In the genomic region with DNA sequence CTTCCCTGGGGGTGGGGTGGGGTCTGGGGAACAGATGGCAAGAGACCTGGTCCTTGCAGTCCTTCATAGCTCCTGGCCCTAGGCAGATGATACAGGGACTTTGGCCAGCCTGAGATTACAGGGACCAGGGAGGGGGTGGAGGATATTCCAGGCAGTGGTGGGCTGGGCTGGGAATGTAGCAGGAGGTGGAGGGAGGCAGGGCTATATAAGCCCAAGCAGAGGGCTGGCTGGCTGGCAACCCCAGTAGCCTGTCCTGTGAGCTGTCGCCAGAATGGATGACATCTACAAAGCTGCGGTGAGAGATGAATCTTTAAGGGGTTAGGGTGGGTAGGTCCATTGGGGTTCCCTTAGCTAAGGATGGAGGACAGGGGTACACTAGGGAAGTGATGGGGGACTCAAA, we compare ENCODE assay signal across 9 mouse cellular contexts. TPM values are rescaled to one million over a fixed set of nuclear protein-coding genes. Genes with fewer than 3 reads are reported as not detected.
A peak's percentile ranks its signal among the peaks of the same experiment; 100 is the strongest.
DNase-seq lines count a peak whose midpoint lies in the region; ATAC-seq and TF ChIP-seq lines count a peak whose summit lies in the region.
"Had no signal": no experiment of that assay in that cellular context is flagged by ENCODE, and none has a peak within 500 bp of the region (broad histone marks: within the 10 kb centered on the region; RNA-seq: fewer than 3 reads in every experiment).

TSS of gene Tnnc1 (plus strand) at position 229 of the 400 bp plus-strand sequence.

- peak within 1 kb of the TSS; percentile 83 for H3K4me3 ChIP-seq in layer of hippocampus, adult 2 months
- H3K4me3 ChIP-seq in embryonic fibroblast, embryonic 13.5 days (ENCODE audit: insufficient read depth, low read length): 0 out of 2 replicates have a peak within 1 kb of the TSS, but pooled peaks have one; percentile 60
- H3K4me3 ChIP-seq in liver, embryonic 15.5 days (replicated peaks): peak within 1 kb of the TSS; percentile 83

- peak within 1 kb of the TSS; percentile 91 for H3K4me2 ChIP-seq in liver, embryonic 15.5 days

- H3K4me1 ChIP-seq in embryonic fibroblast, embryonic 13.5 days (ENCODE audit: control insufficient read depth, insufficient read depth, low read length): 0 out of 2 replicates have a peak, but pooled peaks cover 2% of the 10 kb centered on the region
- peaks cover 55% of the 10 kb centered on the region for H3K4me1 ChIP-seq in liver, embryonic 15.5 days (replicated peaks)

- H3K27me3 ChIP-seq in liver, embryonic 15.5 days: 0 out of 2 replicates have a peak, but pooled peaks cover 3% of the 10 kb centered on the region
- H3K27me3 ChIP-seq: Patski had no signal

- 66% methylated on average over 2 of the region's 2 CpGs for WGBS in liver, embryonic 15.5 days (ENCODE audit: insufficient replicate concordance)

- no peak for ATAC-seq in liver, embryonic 15.5 days (ENCODE audit: insufficient read depth)
- ATAC-seq: Patski had no signal

- DNase-seq in layer of hippocampus, adult 2 months (ENCODE audit: low spot score in 2 of 2): no peak
- DNase-seq in layer of hippocampus, adult 9-10 months (ENCODE audit: low spot score): no peak
- DNase-seq in heart, postnatal 10 days: peak; percentile 77 to 85
- DNase-seq in spleen, adult 12 weeks (ENCODE audit: low spot score): no peak
- DNase-seq in adrenal gland, postnatal 36 days: no peak
- DNase-seq in layer of hippocampus, postnatal 25 days (ENCODE audit: extremely low spot score in 1 of 2, low spot score in 1 of 2): no peak

- TF ChIP-seq CTCF in layer of hippocampus, adult 2 months (conservative IDR thresholded peaks at IDR 0.05): no peak
- TF ChIP-seq CTCF in embryonic fibroblast, embryonic 13.5 days (IDR thresholded peaks at IDR 0.05; ENCODE audit: borderline replicate concordance, insufficient read depth, low read length): no peak

- intact Hi-C loops in heart, postnatal 10 days (cut with DNase I): no loop called here

- H3K9me3 ChIP-seq in liver, embryonic 15.5 days (replicated peaks): no peaks in the 10 kb centered on the region

- H3K9ac ChIP-seq in liver, embryonic 15.5 days: peak within 1 kb of the TSS; percentile 87

- no peak for TF ChIP-seq POLR2A in embryonic fibroblast, embryonic 13.5 days (IDR thresholded peaks at IDR 0.05; ENCODE audit: low read depth, low read length)

- H3K27ac ChIP-seq in layer of hippocampus, adult 2 months: peak within 1 kb of the TSS; percentile 98
- no peak within 1 kb of the TSS for H3K27ac ChIP-seq in embryonic fibroblast, embryonic 13.5 days (ENCODE audit: insufficient read depth, low read length)
- peak within 1 kb of the TSS; percentile 88 for H3K27ac ChIP-seq in liver, embryonic 15.5 days (replicated peaks)

- H3K36me3 ChIP-seq in liver, embryonic 15.5 days (replicated peaks): peaks cover 14% of the 10 kb centered on the region

RNA-seq across cellular contexts. Expression of gene Tnnc1, which starts in this region (rescaled TPM):
- total RNA-seq in layer of hippocampus, adult 2 months (2021): 1 to 10 TPM; 2.4 to 2.9 TPM
- polyA plus RNA-seq in embryonic fibroblast, embryonic 13.5 days (2011; ENCODE audit: insufficient read length, low read depth, missing spikeins): 2.4 and 3.0 TPM in 2 replicates
- total RNA-seq in heart, postnatal 10 days (2021): 1,000 to 10,000 TPM; 5,439 to 5,458 TPM
- polyA plus RNA-seq in liver, embryonic 15.5 days (2015; fragmentation: Nextera tagmentation; extraction: Ambion mirVana): 66.4 and 66.7 TPM in 2 replicates
- 1 to 10 TPM in 1 of 2 experiments, under 1 TPM in 1; 0.76 to 1.5 TPM for total RNA-seq in adrenal gland, postnatal 36 days (2021)
- 1 to 10 TPM; 2.2 to 3.1 TPM for total RNA-seq in layer of hippocampus, postnatal 25 days (2021)

Comparison
In these comparisons a context has a peak if more than half of its experiments do, and no peak if none do; other contexts are left out.
1. RNA of gene Tnnc1 (total RNA-seq): 5,439 to 5,458 TPM in heart, postnatal 10 days; 2.2 to 3.1 TPM in layer of hippocampus, postnatal 25 days, 2.4 to 2.9 TPM in layer of hippocampus, adult 2 months and 0.76 to 1.5 TPM in adrenal gland, postnatal 36 days; every median in the first group is over 1,000 times any median in the second.
2. RNA of gene Tnnc1 (polyA plus RNA-seq): 66.4 to 66.7 TPM in liver, embryonic 15.5 days; 2.4 to 3.0 TPM in embryonic fibroblast, embryonic 13.5 days; every median in the first group is over 10 times any median in the second.
3. DNase-seq: peak in heart, postnatal 10 days (2 of 2); none in layer of hippocampus, adult 2 months (0 of 2), layer of hippocampus, adult 9-10 months (single experiment), spleen, adult 12 weeks (single experiment), adrenal gland, postnatal 36 days (0 of 2) and layer of hippocampus, postnatal 25 days (0 of 2).
4. Peak in every context shown above with its lines, with median percentiles within 50 percentile points of each other: H3K4me3 ChIP-seq.